In genomic region chr1:155140076-155140475, GRCm38 (mm10) we compare ENCODE assay signal across 8 mouse cellular contexts. TPM values are rescaled to one million over a fixed set of nuclear protein-coding genes. Genes with fewer than 3 reads are reported as not detected.
DNase-seq lines count a peak whose midpoint lies in the region; ATAC-seq and TF ChIP-seq lines count a peak whose summit lies in the region.

No protein-coding gene starts in this region.

- no peak overlapping the region for H3K4me3 ChIP-seq in intestine, postnatal 0 days (ENCODE audit: low read depth, low read length)
- no peak overlapping the region for H3K4me3 ChIP-seq in liver, postnatal 0 days (ENCODE audit: low read depth, low read length)

- no peak for TF ChIP-seq EP300 in liver, postnatal 0 days (IDR thresholded peaks at IDR 0.05; ENCODE audit: low read depth)

- no peaks in the 10 kb centered on the region for H3K27me3 ChIP-seq in intestine, postnatal 0 days (replicated peaks; ENCODE audit: control insufficient read depth, insufficient read depth, low read length)
- no peaks in the 10 kb centered on the region for H3K27me3 ChIP-seq in liver, postnatal 0 days (ENCODE audit: insufficient read depth, low read length)

- peak; percentile 30 for DNase-seq in ovary, postnatal 14 days (ENCODE audit: low spot score)
- DNase-seq in ovary, adult 18-20 months (ENCODE audit: low spot score), result no peak
- peak; percentile 58 for DNase-seq in adipocyte (ENCODE audit: low spot score)
- peak; percentile 75 for DNase-seq in liver, postnatal 0 days
- peak; percentile 16 for DNase-seq in right cerebral cortex, postnatal 4 days
- no peak for DNase-seq in urinary bladder, postnatal 4 days (ENCODE audit: low spot score in 2 of 2)

- peak; percentile 94 for ATAC-seq in common myeloid progenitor, adult 5-6 weeks (replicated peaks; ENCODE audit: low read depth, poor library complexity, severe bottlenecking)
- ATAC-seq in intestine, postnatal 0 days, result no peak
- 0 out of 2 replicates have a peak, but pooled peaks have one; percentile 44 for ATAC-seq in liver, postnatal 0 days

- no peak overlapping the region for H3K27ac ChIP-seq in intestine, postnatal 0 days (ENCODE audit: low read depth, low read length)
- no peak overlapping the region for H3K27ac ChIP-seq in liver, postnatal 0 days (ENCODE audit: low read depth)

- no peak overlapping the region for H3K4me2 ChIP-seq in intestine, postnatal 0 days (replicated peaks; ENCODE audit: low read depth)
- no peak overlapping the region for H3K4me2 ChIP-seq in liver, postnatal 0 days (ENCODE audit: low read depth, low read length)

- H3K36me3 ChIP-seq in intestine, postnatal 0 days (ENCODE audit: control insufficient read depth, insufficient read depth), result no peaks in the 10 kb centered on the region
- no peaks in the 10 kb centered on the region for H3K36me3 ChIP-seq in liver, postnatal 0 days (replicated peaks; ENCODE audit: insufficient read depth, low read length)

- no peaks in the 10 kb centered on the region for H3K4me1 ChIP-seq in intestine, postnatal 0 days (replicated peaks; ENCODE audit: control insufficient read depth, insufficient read depth, low read length)
- H3K4me1 ChIP-seq in liver, postnatal 0 days (ENCODE audit: insufficient read depth), result no peaks in the 10 kb centered on the region

- H3K9me3 ChIP-seq in intestine, postnatal 0 days (ENCODE audit: control insufficient read depth), result no peaks in the 10 kb centered on the region
- no peaks in the 10 kb centered on the region for H3K9me3 ChIP-seq in liver, postnatal 0 days (ENCODE audit: low read length)

- 51% methylated on average over 2 of the region's 2 CpGs for WGBS in intestine, postnatal 0 days
- WGBS in liver, postnatal 0 days (ENCODE audit: insufficient replicate concordance), result 43% methylated on average over 2 of the region's 2 CpGs

- no peak overlapping the region for H3K9ac ChIP-seq in intestine, postnatal 0 days (ENCODE audit: low read depth, low read length)
- no peak overlapping the region for H3K9ac ChIP-seq in liver, postnatal 0 days (replicated peaks)

- TF ChIP-seq CTCF in intestine, postnatal 0 days (IDR thresholded peaks at IDR 0.05; ENCODE audit: low read depth), result peak; percentile 84
- TF ChIP-seq CTCF in liver, postnatal 0 days (IDR thresholded peaks at IDR 0.05; ENCODE audit: low read depth), result peak; percentile 81

RNA-seq across cellular contexts. Expression of gene Mr1, which starts 6.5 kb away (rescaled TPM):
- total RNA-seq in common myeloid progenitor, adult 5-6 weeks (2017), result 6.9 and 10.6 TPM in 2 replicates
- 2.8 and 3.4 TPM in 2 replicates for polyA plus RNA-seq in intestine, postnatal 0 days (2015; fragmentation: Nextera tagmentation; extraction: Ambion mirVana)
- polyA plus RNA-seq in liver, postnatal 0 days (2015; fragmentation: Nextera tagmentation; extraction: Ambion mirVana), result 0.78 and 0.92 TPM in 2 replicates

RNA-seq across cellular contexts. Expression of gene Stx6, which starts 18.4 kb away (rescaled TPM):
- total RNA-seq in common myeloid progenitor, adult 5-6 weeks (2017), result 24.5 and 32.6 TPM in 2 replicates
- polyA plus RNA-seq in intestine, postnatal 0 days (2015; fragmentation: Nextera tagmentation; extraction: Ambion mirVana), result 25.2 and 28.3 TPM in 2 replicates
- 6.0 and 8.5 TPM in 2 replicates for polyA plus RNA-seq in liver, postnatal 0 days (2015; fragmentation: Nextera tagmentation; extraction: Ambion mirVana)

RNA-seq across cellular contexts. Expression of gene Ier5, which starts 40.6 kb away (rescaled TPM):
- 10.0 and 14.7 TPM in 2 replicates for total RNA-seq in common myeloid progenitor, adult 5-6 weeks (2017)
- 6.1 and 6.8 TPM in 2 replicates for polyA plus RNA-seq in intestine, postnatal 0 days (2015; fragmentation: Nextera tagmentation; extraction: Ambion mirVana)
- 1.5 and 3.2 TPM in 2 replicates for polyA plus RNA-seq in liver, postnatal 0 days (2015; fragmentation: Nextera tagmentation; extraction: Ambion mirVana)

Comparison
In these comparisons a context has a peak if more than half of its experiments do, and no peak if none do; other contexts are left out.
1. DNase-seq: peak in ovary, postnatal 14 days (single experiment), adipocyte (single experiment), liver, postnatal 0 days (single experiment) and right cerebral cortex, postnatal 4 days (single experiment); none in ovary, adult 18-20 months (single experiment) and urinary bladder, postnatal 4 days (0 of 2).